Comparison of ENCODE assay signal across 8 mouse cellular contexts in the genomic region with DNA sequence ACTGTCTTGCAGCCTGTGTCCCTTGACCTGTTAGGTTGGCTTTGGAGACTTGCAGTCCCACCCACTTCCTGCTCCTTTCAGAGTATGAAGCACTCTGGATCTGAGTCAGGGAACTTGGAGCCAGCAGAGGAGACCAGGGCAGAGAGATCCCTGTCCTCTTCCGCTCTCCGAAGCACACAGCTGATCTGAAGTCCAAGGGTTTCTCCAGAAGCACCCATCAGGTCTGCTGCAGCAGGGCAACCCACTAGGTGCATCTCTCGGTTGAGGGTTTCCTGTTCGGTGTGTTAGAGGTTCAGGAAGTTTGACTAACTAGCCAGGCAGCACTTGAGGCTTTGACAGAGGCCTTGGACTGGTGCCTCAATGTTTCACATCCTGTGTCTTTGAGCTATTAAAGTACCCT. TPM values are rescaled to one million over a fixed set of nuclear protein-coding genes. Genes with fewer than 3 reads are reported as not detected.
DNase-seq lines count a peak whose midpoint lies in the region; ATAC-seq and TF ChIP-seq lines count a peak whose summit lies in the region.

No protein-coding gene starts in this region.

- no peaks in the 10 kb centered on the region for H3K9me3 ChIP-seq in heart, embryonic 12.5 days (replicated peaks)
- H3K9me3 ChIP-seq in limb, embryonic 12.5 days, result no peaks in the 10 kb centered on the region

- H3K4me3 ChIP-seq in heart, embryonic 12.5 days, result peak overlapping the region; percentile 78
- 0 out of 2 replicates have a peak overlapping the region, but pooled peaks have one; percentile 5 for H3K4me3 ChIP-seq in limb, embryonic 12.5 days (replicated peaks)
- H3K4me3 ChIP-seq in small intestine, adult 2 months (ENCODE audit: low read depth, low read length), result peak overlapping the region; percentile 61

- peaks cover 59% of the 10 kb centered on the region for H3K4me1 ChIP-seq in heart, embryonic 12.5 days (replicated peaks)
- peaks cover 69% of the 10 kb centered on the region for H3K4me1 ChIP-seq in limb, embryonic 12.5 days (replicated peaks)
- H3K4me1 ChIP-seq in small intestine, adult 2 months (ENCODE audit: control insufficient read depth, insufficient read depth, insufficient read length, low read length), result peaks cover 36% of the 10 kb centered on the region; the same call in 1 of the 2 replicates

- DNase-seq in adrenal gland, adult 2 months, result peak; percentile 67
- DNase-seq in adrenal gland, adult 18-20 months (ENCODE audit: low spot score in 2 of 2), result no peak
- DNase-seq in 416B (ENCODE audit: low read depth), result peak; percentile 77
- no peak for DNase-seq in right cerebral cortex, postnatal 14 days
- DNase-seq in left cerebral cortex, postnatal 14 days (ENCODE audit: low spot score in 2 of 2), result no peak

- peaks cover 13% of the 10 kb centered on the region for H3K36me3 ChIP-seq in heart, embryonic 12.5 days
- no peaks in the 10 kb centered on the region; the same call in 1 of the 2 replicates for H3K36me3 ChIP-seq in limb, embryonic 12.5 days
- H3K36me3 ChIP-seq in small intestine, adult 2 months (ENCODE audit: control insufficient read depth, insufficient read depth, low read length), result peaks cover 12% of the 10 kb centered on the region

- TF ChIP-seq POLR2A in small intestine, adult 2 months (IDR thresholded peaks at IDR 0.05; ENCODE audit: low read depth, low read length), result peak; percentile 74

- H3K27me3 ChIP-seq in heart, embryonic 12.5 days (replicated peaks), result no peaks in the 10 kb centered on the region
- H3K27me3 ChIP-seq in limb, embryonic 12.5 days, result peaks cover 3% of the 10 kb centered on the region; the same call in 1 of the 2 replicates
- no peaks in the 10 kb centered on the region for H3K27me3 ChIP-seq in small intestine, adult 2 months (ENCODE audit: control insufficient read depth, insufficient read depth, low read length)

- 41% methylated on average over 4 of the region's 4 CpGs for WGBS in heart, embryonic 12.5 days
- WGBS in limb, embryonic 12.5 days, result 65% methylated on average over 4 of the region's 4 CpGs
- WGBS in small intestine, adult 2 months, result 7% methylated on average over 4 of the region's 4 CpGs

- no peak for ATAC-seq in heart, embryonic 12.5 days (ENCODE audit: insufficient number of reproducible peaks, low FRiP score)
- ATAC-seq in limb, embryonic 12.5 days (ENCODE audit: insufficient number of reproducible peaks, insufficient read depth, low FRiP score, low TSS enrichment, low read depth), result no peak

- peak overlapping the region; percentile 60; the same call in 1 of the 2 replicates for H3K9ac ChIP-seq in heart, embryonic 12.5 days
- H3K9ac ChIP-seq in limb, embryonic 12.5 days (replicated peaks), result no peak overlapping the region

- peak overlapping the region; percentile 78 for H3K27ac ChIP-seq in heart, embryonic 12.5 days (ENCODE audit: poor library complexity, severe bottlenecking)
- peak overlapping the region; percentile 51; the same call in 1 of the 2 replicates for H3K27ac ChIP-seq in limb, embryonic 12.5 days
- H3K27ac ChIP-seq in small intestine, adult 2 months (ENCODE audit: insufficient read depth, low read depth, low read length), result peak overlapping the region; percentile 95

- no peak for TF ChIP-seq CTCF in small intestine, adult 2 months (IDR thresholded peaks at IDR 0.05; ENCODE audit: extremely low read depth, insufficient read length, insufficient replicate concordance, low read depth, low read length)

- H3K4me2 ChIP-seq in heart, embryonic 12.5 days, result peak overlapping the region; percentile 75
- H3K4me2 ChIP-seq in limb, embryonic 12.5 days, result peak overlapping the region; percentile 83

- intact Hi-C loops in left cerebral cortex, postnatal 14 days (cut with DNase I), result no loop called here

RNA-seq across cellular contexts. Expression of a gene that starts 2.0 kb away (rescaled TPM):
- total RNA-seq in adrenal gland, adult 2 months (2021), result 100 to 1,000 TPM; 349 to 528 TPM
- 194 and 230 TPM in 2 replicates for polyA plus RNA-seq in adrenal gland, adult 2 months (2012; rRNA removed)
- 100 to 1,000 TPM; 340 to 537 TPM for total RNA-seq in adrenal gland, adult 18-20 months (2021)
- 378 and 387 TPM in 2 replicates for polyA plus RNA-seq in heart, embryonic 12.5 days (2016; fragmentation: Nextera tagmentation; extraction: Ambion mirVana)
- 261 and 301 TPM in 2 replicates for polyA plus RNA-seq in limb, embryonic 12.5 days (2016; fragmentation: Nextera tagmentation; extraction: Ambion mirVana)
- polyA plus RNA-seq in small intestine, adult 2 months (2012; rRNA removed), result 269 and 791 TPM in 2 replicates
- 10 to 100 TPM; 14.4 to 18.8 TPM for total RNA-seq in left cerebral cortex, postnatal 14 days (2021)

RNA-seq across cellular contexts. Expression of a gene that starts 57.7 kb away (rescaled TPM):
- total RNA-seq in adrenal gland, adult 2 months (2021), result 10 to 100 TPM; 13.1 to 13.7 TPM
- polyA plus RNA-seq in adrenal gland, adult 2 months (2012; rRNA removed), result 1.5 and 1.7 TPM in 2 replicates
- 10 to 100 TPM; 15.0 to 16.1 TPM for total RNA-seq in adrenal gland, adult 18-20 months (2021)
- polyA plus RNA-seq in heart, embryonic 12.5 days (2016; fragmentation: Nextera tagmentation; extraction: Ambion mirVana), result 14.0 and 17.4 TPM in 2 replicates
- 25.1 and 26.3 TPM in 2 replicates for polyA plus RNA-seq in limb, embryonic 12.5 days (2016; fragmentation: Nextera tagmentation; extraction: Ambion mirVana)
- 0.38 and 0.46 TPM in 2 replicates for polyA plus RNA-seq in small intestine, adult 2 months (2012; rRNA removed)
- total RNA-seq in left cerebral cortex, postnatal 14 days (2021), result 10 to 100 TPM in 1 of 2 experiments, 1 to 10 TPM in 1; 7.4 to 10.9 TPM

Comparison
In these comparisons a context has a peak if more than half of its experiments do, and no peak if none do; other contexts are left out.
1. DNase-seq: peak in adrenal gland, adult 2 months (single experiment) and 416B (single experiment); none in adrenal gland, adult 18-20 months (0 of 2), right cerebral cortex, postnatal 14 days (single experiment) and left cerebral cortex, postnatal 14 days (0 of 2).
2. H3K4me3 ChIP-seq: peak in every context shown above with its lines; median percentile 78 in heart, embryonic 12.5 days; 61 in small intestine, adult 2 months; 5 in limb, embryonic 12.5 days.
3. Peak in every context shown above with its lines, with median percentiles within 50 percentile points of each other: H3K27ac ChIP-seq.